Mouse (Mus musculus) CH12.LX (cell line): ENCODE measurements around the gene Lgr6. TPM values are rescaled to one million over a fixed set of nuclear protein-coding genes. Genes with fewer than 3 reads are reported as not detected.

Experiments used
- DNase-seq: peaks from one replicate; pipeline ENCODE4 v3.0.0-alpha.2; 2013; ENCODE audit errors: extremely low read depth
- H3K27ac ChIP-seq: 2 replicates; pipeline ENCODE4 v1.5.1; 2012; ENCODE audit warnings: low read depth, mild to moderate bottlenecking, control low read depth, moderate library complexity; ENCODE audit not compliant: insufficient read depth
- H3K27me3 ChIP-seq: replicated peaks from 2 replicates; pipeline ENCODE3; 2012; ENCODE audit warnings: inconsistent platforms
- H3K36me3 ChIP-seq, 2 experiments: replicated peaks in 1 of 2; 2 replicates each; pipeline versions ENCODE3 to v1.6.1; 2012; ENCODE audit warnings: inconsistent platforms in 1 of 2, low read length in 1 of 2, mild to moderate bottlenecking in 1 of 2, mixed read lengths in 1 of 2, moderate library complexity in 1 of 2; ENCODE audit not compliant: control insufficient read depth in 1 of 2, insufficient read depth in 1 of 2
- H3K4me1 ChIP-seq, 2 experiments: 2 replicates each; pipeline ENCODE4 v1.6.1; 2012; ENCODE audit warnings: inconsistent platforms in 1 of 2, moderate library complexity in 1 of 2; ENCODE audit not compliant: insufficient read depth in 2 of 2, control insufficient read depth in 1 of 2
- H3K4me2 ChIP-seq: 2 replicates; pipeline ENCODE4 v1.6.1; 2012; ENCODE audit warnings: low read depth, mild to moderate bottlenecking, control low read depth; ENCODE audit not compliant: poor library complexity, insufficient read depth, severe bottlenecking
- H3K4me3 ChIP-seq, 3 experiments: fragments of 150-350 bp in 1 of 3; sonication (generic) in 1 of 3; replicated peaks in 1 of 3; 2 replicates each; pipeline versions ENCODE3 to v1.5.1; 2011 to 2012; ENCODE audit warnings: low read depth in 2 of 3, low read length in 2 of 3, mild to moderate bottlenecking in 2 of 3, moderate library complexity in 2 of 3, control low read depth in 1 of 3, improper control_type of control experiment in 1 of 3, inconsistent platforms in 1 of 3, mixed read lengths in 1 of 3; ENCODE audit not compliant: poor library complexity in 1 of 3
- H3K79me2 ChIP-seq: replicated peaks from 2 replicates; pipeline ENCODE4 v1.6.1; 2012; ENCODE audit warnings: mild to moderate bottlenecking, moderate library complexity; ENCODE audit not compliant: control insufficient read depth, poor library complexity, insufficient read depth, severe bottlenecking; ENCODE audit errors: extremely low read depth
- H3K9ac ChIP-seq: 2 replicates; pipeline ENCODE4 v1.6.1; 2012; ENCODE audit warnings: low read depth, mild to moderate bottlenecking, control low read depth, moderate library complexity; ENCODE audit not compliant: insufficient read depth
- H3K9me3 ChIP-seq: replicated peaks from 2 replicates; pipeline ENCODE3; 2012; ENCODE audit warnings: low read length, inconsistent platforms, mixed read lengths
- BHLHE40 ChIP-seq: IDR thresholded peaks from 2 replicates; pipeline ENCODE4 v1.6.1; 2011; ENCODE audit warnings: mild to moderate bottlenecking, low read depth, low read length, improper control_type of control experiment
- CHD1 ChIP-seq: IDR thresholded peaks from 2 replicates; pipeline ENCODE4 v1.6.1; 2012; ENCODE audit warnings: low read depth, low read length, improper control_type of control experiment, inconsistent platforms
- CHD2 ChIP-seq: IDR thresholded peaks from 2 replicates; pipeline ENCODE4 v1.6.1; 2011; ENCODE audit warnings: low read length, improper control_type of control experiment
- CTCF ChIP-seq, 2 experiments: IDR thresholded peaks in 1 of 2; conservative IDR thresholded peaks in 1 of 2; 2 replicates each; pipeline ENCODE4 v1.5.1; 2011 to 2012; ENCODE audit warnings: low read depth in 2 of 2, low read length in 2 of 2, improper control_type of control experiment in 1 of 2, inconsistent platforms in 1 of 2, mild to moderate bottlenecking in 1 of 2, moderate library complexity in 1 of 2
- E2F4 ChIP-seq: IDR thresholded peaks from 2 replicates; pipeline ENCODE4 v1.6.1; 2011; ENCODE audit warnings: low read depth, low read length, improper control_type of control experiment; ENCODE audit not compliant: insufficient replicate concordance
- ELF1 ChIP-seq: IDR thresholded peaks from 2 replicates; pipeline ENCODE4 v1.6.1; 2014; ENCODE audit warnings: low read depth, mild to moderate bottlenecking, inconsistent platforms, low read length, improper control_type of control experiment
- EP300 ChIP-seq: IDR thresholded peaks from 2 replicates; pipeline ENCODE4 v1.6.1; 2011; ENCODE audit warnings: low read length, improper control_type of control experiment
- ETS1 ChIP-seq: conservative IDR thresholded peaks from 2 replicates; pipeline ENCODE4 v1.6.1; 2012; ENCODE audit warnings: low read depth, mild to moderate bottlenecking, inconsistent platforms, low read length, improper control_type of control experiment, moderate library complexity
- GABPA ChIP-seq: IDR thresholded peaks from 2 replicates; pipeline ENCODE4 v1.6.1; 2012; ENCODE audit warnings: low read depth, low read length, improper control_type of control experiment, inconsistent platforms; ENCODE audit not compliant: insufficient replicate concordance
- HCFC1 ChIP-seq: IDR thresholded peaks from 2 replicates; pipeline ENCODE4 v1.6.1; 2012; ENCODE audit warnings: low read depth, mild to moderate bottlenecking, inconsistent platforms, low read length, improper control_type of control experiment
- IRF4 ChIP-seq: IDR thresholded peaks from 2 replicates; pipeline ENCODE4 v1.6.1; 2014; ENCODE audit warnings: low read depth, mild to moderate bottlenecking, inconsistent platforms, low read length, improper control_type of control experiment
- JUN ChIP-seq: IDR thresholded peaks from 2 replicates; pipeline ENCODE4 v1.6.1; 2011; ENCODE audit warnings: low read depth, mild to moderate bottlenecking, low read length, improper control_type of control experiment, moderate library complexity; ENCODE audit not compliant: insufficient read depth
- JUND ChIP-seq: conservative IDR thresholded peaks from 2 replicates; pipeline ENCODE4 v1.6.1; 2011; ENCODE audit warnings: low read depth, low read length, improper control_type of control experiment
- KAT2A ChIP-seq: IDR thresholded peaks from 2 replicates; pipeline ENCODE4 v1.6.1; 2012; ENCODE audit warnings: low read length, improper control_type of control experiment, inconsistent platforms; ENCODE audit not compliant: insufficient replicate concordance
- MAFK ChIP-seq: IDR thresholded peaks from 2 replicates; pipeline ENCODE4 v1.6.1; 2011; ENCODE audit warnings: low read length, improper control_type of control experiment; ENCODE audit not compliant: insufficient replicate concordance
- MAX ChIP-seq: IDR thresholded peaks from 2 replicates; pipeline ENCODE4 v1.6.1; 2011; ENCODE audit warnings: low read length, improper control_type of control experiment
- MAZ ChIP-seq: IDR thresholded peaks from 2 replicates; pipeline ENCODE4 v1.6.1; 2012; ENCODE audit warnings: low read depth, mild to moderate bottlenecking, inconsistent platforms, low read length, improper control_type of control experiment, moderate library complexity
- MEF2A ChIP-seq: IDR thresholded peaks from 2 replicates; pipeline ENCODE4 v1.6.1; 2014; ENCODE audit warnings: low read depth, mild to moderate bottlenecking, inconsistent platforms, low read length, improper control_type of control experiment, borderline replicate concordance
- MXI1 ChIP-seq: IDR thresholded peaks from 2 replicates; pipeline ENCODE4 v1.6.1; 2011; ENCODE audit warnings: mild to moderate bottlenecking, low read depth, low read length, improper control_type of control experiment
- MYC ChIP-seq: IDR thresholded peaks from 2 replicates; pipeline ENCODE4 v1.6.1; 2011; ENCODE audit warnings: low read depth, mild to moderate bottlenecking, improper control_type of control experiment, low read length
- NELFE ChIP-seq: IDR thresholded peaks from 2 replicates; pipeline ENCODE4 v1.6.1; 2011; ENCODE audit warnings: low read depth, low read length, improper control_type of control experiment
- NRF1 ChIP-seq: IDR thresholded peaks from 2 replicates; pipeline ENCODE4 v1.6.1; 2014; ENCODE audit warnings: low read depth, mild to moderate bottlenecking, inconsistent platforms, low read length, improper control_type of control experiment, moderate library complexity
- PAX5 ChIP-seq: IDR thresholded peaks from 2 replicates; pipeline ENCODE4 v1.6.1; 2012; ENCODE audit warnings: low read length, inconsistent platforms, mixed read lengths
- POLR2A ChIP-seq: IDR thresholded peaks from 2 replicates; pipeline ENCODE4 v1.6.1; 2011; ENCODE audit warnings: low read depth, mild to moderate bottlenecking, improper control_type of control experiment, low read length
- POLR2AphosphoS2 ChIP-seq: IDR thresholded peaks from 2 replicates; pipeline ENCODE4 v1.6.1; 2011; ENCODE audit warnings: low read depth, low read length, improper control_type of control experiment
- RAD21 ChIP-seq: IDR thresholded peaks from 2 replicates; pipeline ENCODE4 v1.6.1; 2011; ENCODE audit warnings: low read depth, mild to moderate bottlenecking, low read length, improper control_type of control experiment, moderate library complexity
- RCOR1 ChIP-seq: conservative IDR thresholded peaks from 2 replicates; pipeline ENCODE4 v1.6.1; 2012; ENCODE audit warnings: low read depth, mild to moderate bottlenecking, inconsistent platforms, low read length, improper control_type of control experiment
- SIN3A ChIP-seq: IDR thresholded peaks from 2 replicates; pipeline ENCODE4 v1.6.1; 2012; ENCODE audit warnings: low read length, improper control_type of control experiment, inconsistent platforms
- SMC3 ChIP-seq: IDR thresholded peaks from 2 replicates; pipeline ENCODE4 v1.6.1; 2011; ENCODE audit warnings: low read depth, low read length, improper control_type of control experiment
- TBP ChIP-seq: conservative IDR thresholded peaks from 2 replicates; pipeline ENCODE4 v1.6.1; 2011; ENCODE audit warnings: low read depth, low read length, improper control_type of control experiment
- TCF12 ChIP-seq: IDR thresholded peaks from 2 replicates; pipeline ENCODE4 v1.6.1; 2014; ENCODE audit warnings: low read depth, mild to moderate bottlenecking, inconsistent platforms, low read length, improper control_type of control experiment
- UBTF ChIP-seq: IDR thresholded peaks from 2 replicates; pipeline ENCODE4 v1.6.1; 2012; ENCODE audit warnings: low read depth, mild to moderate bottlenecking, inconsistent platforms, low read length, improper control_type of control experiment, moderate library complexity
- USF1 ChIP-seq: IDR thresholded peaks from 2 replicates; pipeline ENCODE4 v1.6.1; 2014; ENCODE audit warnings: low read depth, mild to moderate bottlenecking, inconsistent platforms, low read length, improper control_type of control experiment
- USF2 ChIP-seq: conservative IDR thresholded peaks from 2 replicates; pipeline ENCODE4 v1.6.1; 2011; ENCODE audit warnings: low read depth, low read length, improper control_type of control experiment
- ZC3H11A ChIP-seq: IDR thresholded peaks from 2 replicates; pipeline ENCODE4 v1.6.1; 2012; ENCODE audit warnings: low read depth, mild to moderate bottlenecking, inconsistent platforms, low read length, improper control_type of control experiment
- ZKSCAN1 ChIP-seq: IDR thresholded peaks from 2 replicates; pipeline ENCODE4 v1.6.1; 2012; ENCODE audit warnings: low read depth, inconsistent platforms, low read length, improper control_type of control experiment, borderline replicate concordance
- ZMIZ1 ChIP-seq: IDR thresholded peaks from 2 replicates; pipeline ENCODE4 v1.6.1; 2012; ENCODE audit warnings: low read depth, mild to moderate bottlenecking, inconsistent platforms, low read length, improper control_type of control experiment
- ZNF384 ChIP-seq: IDR thresholded peaks from 2 replicates; pipeline ENCODE4 v1.6.1; 2012; ENCODE audit warnings: low read depth, low read length, improper control_type of control experiment, inconsistent platforms
- dilution Hi-C: fragments of 300-500 bp; cut with MboI; formaldehyde crosslinking; loops from 2 replicates; pipeline ENCODE4 v1.14.3; 2020; ENCODE audit warnings: low sequenced_read_pairs; ENCODE audit not compliant: extremely low pct_unique_long_range_greater_than_20kb, extremely low pct_ligation_motif_present
- in situ Hi-C: fragments of 300-500 bp; cut with MboI; formaldehyde crosslinking; loops from 3 replicates; pipeline ENCODE4 v1.14.3; 2019; ENCODE audit warnings: low sequenced_read_pairs, low pct_ligation_motif_present, low pct_unique_long_range_greater_than_20kb, mixed read lengths
- polyA plus RNA-seq: library from polyadenylated mRNA; unstranded; fragments of >175 nt; gene quantifications from 2 replicates; pipeline ENCODE4 v1.2.1, GENCODE M21; 2012; ENCODE audit warnings: low read depth; ENCODE audit not compliant: insufficient read length
- total RNA-seq, 2 experiments: library from RNA; depleted of rRNA; stranded (reverse); fragments of 300-350 nt in 1 of 2; fragments of >200 nt in 1 of 2; gene quantifications; 2 replicates each; pipeline ENCODE4 v1.2.3; 2012 to 2014

Lgr6 gene
- total and polyA plus RNA-seq, 3 experiments, result 0.07 to 0.17 (median 0.16) TPM

- in situ Hi-C loops (no loop called here), dilution Hi-C loops (no loop called here)
- TF ChIP-seq MXI1, result no peak
- TF ChIP-seq MEF2A, result peak; percentile 67
- TF ChIP-seq ZKSCAN1, result no peak
- TF ChIP-seq POLR2A, result no peak
- peak; percentile 80 for TF ChIP-seq ETS1
- TF ChIP-seq CTCF (conservative IDR thresholded peaks at IDR 0.05 in 1 of 2, IDR thresholded peaks at IDR 0.05 in 1 of 2; ENCODE audit: low read depth in 2 of 2, low read length in 2 of 2), result no peak
- peak; percentile 93 for TF ChIP-seq BHLHE40
- TF ChIP-seq JUN, result no peak
- TF ChIP-seq IRF4, result no peak
- TF ChIP-seq ZNF384, result no peak
- peak; percentile 63; the same call in 1 of the 2 replicates for TF ChIP-seq MAX
- no peak for TF ChIP-seq USF1
- TF ChIP-seq RAD21, result no peak
- no peak for TF ChIP-seq MAFK
- no peak for TF ChIP-seq ELF1
- TF ChIP-seq JUND, result no peak
- peak; percentile 86 for TF ChIP-seq TCF12
- no peak for TF ChIP-seq KAT2A
- no peak for TF ChIP-seq USF2
- no peak for TF ChIP-seq UBTF
- TF ChIP-seq CHD1, result no peak
- TF ChIP-seq SIN3A, result no peak
- no peak; the same call in 1 of the 2 replicates for TF ChIP-seq EP300
- no peak for TF ChIP-seq ZC3H11A
- no peak for TF ChIP-seq NELFE
- TF ChIP-seq RCOR1, result no peak
- no peak for TF ChIP-seq CHD2
- TF ChIP-seq NRF1, result no peak
- TF ChIP-seq MAZ, result no peak
- TF ChIP-seq POLR2AphosphoS2, result no peak
- TF ChIP-seq TBP, result no peak
- no peak for TF ChIP-seq GABPA
- TF ChIP-seq SMC3, result no peak
- TF ChIP-seq HCFC1, result no peak
- no peak for TF ChIP-seq ZMIZ1
- TF ChIP-seq MYC, result no peak
- no peak for TF ChIP-seq E2F4
- no peak for TF ChIP-seq PAX5
- Histone ChIP-seq H3K4me1 (peaks cover 17 to 45% of the 10 kb centered on the region in 2 experiments), H3K9ac (no peak overlapping the region), H3K79me2 (no peaks in the 10 kb centered on the region), H3K27me3 (peaks cover 21% of the 10 kb centered on the region), H3K4me2 (0 out of 2 replicates have a peak overlapping the region, but pooled peaks have one; percentile 44), H3K4me3 (no peak overlapping the region), H3K36me3 (no peaks in the 10 kb centered on the region), H3K27ac (no peak overlapping the region), H3K9me3 (no peaks in the 10 kb centered on the region)
- DNase-seq, result peak; percentile 61
Observed at GRCm38 (mm10) chr1:135090914-135091313, 14.2 kb downstream of the Lgr6 start.
